Mouse (Mus musculus) liver, adult 2 months (tissue): Measurements from ENCODE around the gene Lrrc8c.

ENCODE experiments used
- CTCF ChIP-seq: fragments of 200-500 bp; IDR thresholded peaks from 2 replicates; pipeline ENCODE4 v1.5.1; 2011; ENCODE audit warnings: low read depth, low read length, control low read depth
- POLR2A ChIP-seq: fragments of 200-500 bp; IDR thresholded peaks from 2 replicates; pipeline ENCODE4 v1.6.1; 2011; ENCODE audit warnings: low read length, control low read depth; ENCODE audit not compliant: insufficient read depth; ENCODE audit errors: extremely low read depth

DNA sequence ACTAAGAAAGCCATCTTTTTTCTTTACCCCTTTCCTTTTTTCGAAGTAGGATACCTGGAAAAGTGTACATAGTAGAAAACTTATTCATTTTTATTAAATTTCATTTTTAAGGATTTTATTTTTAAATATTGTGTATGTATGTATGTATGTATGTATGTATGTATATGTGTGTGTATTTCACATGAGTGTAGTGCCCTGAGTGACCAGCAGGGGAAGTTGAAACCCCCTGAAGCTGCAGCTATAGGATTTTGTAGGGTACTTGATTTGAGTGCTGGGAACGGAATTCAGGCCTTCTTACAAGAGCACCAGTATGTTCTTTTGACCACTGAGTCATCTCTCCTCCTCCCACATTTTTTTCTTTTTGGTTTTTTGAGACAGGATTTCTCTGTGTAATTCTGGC lies 100.5 kb downstream of the Lrrc8c start:
- no peak for TF ChIP-seq POLR2A
- TF ChIP-seq CTCF: no peak
